Mouse (Mus musculus): ENCODE data around the gene Asb11. TPM values are rescaled to one million over a fixed set of nuclear protein-coding genes. Genes with fewer than 3 reads are reported as not detected.

The Asb11 gene
- polyA plus RNA-seq (2012; ENCODE audit: insufficient read depth, insufficient read length, missing spikeins) = not detected in 2 replicates

DNA sequence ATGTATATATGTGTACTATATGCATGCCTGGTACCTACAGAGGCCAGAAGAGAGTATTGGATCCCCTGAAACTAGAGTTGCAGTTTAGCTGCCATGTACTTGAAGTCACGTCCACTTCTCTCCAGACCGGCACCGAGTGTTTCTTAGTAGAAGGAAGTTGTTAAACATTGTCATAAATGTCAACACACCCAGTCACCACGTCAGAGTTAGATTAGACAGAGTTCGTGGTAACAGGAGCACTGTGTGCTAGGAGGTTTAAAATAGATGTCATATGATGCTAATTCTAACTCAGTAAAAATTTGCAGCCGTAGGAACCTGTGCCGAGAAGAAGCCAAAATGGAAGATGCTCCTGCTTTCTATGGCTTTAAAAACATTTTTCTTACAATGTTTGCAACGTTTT is at the start of gene Asb11:
Gene Asb11 (plus strand): TSS at position 286 of the 400 bp plus-strand sequence.
- H3K27ac ChIP-seq (ENCODE audit: insufficient read depth, low read depth, low read length) = no peak within 1 kb of the TSS
- no peaks in the 10 kb centered on the region for H3K4me1 ChIP-seq (ENCODE audit: control insufficient read depth, insufficient read depth, low read length)
- no peak within 1 kb of the TSS for H3K4me3 ChIP-seq (ENCODE audit: insufficient read depth, low read length)
- TF ChIP-seq CTCF (IDR thresholded peaks at IDR 0.05; ENCODE audit: low read depth, low read length) (no peak), POLR2A (IDR thresholded peaks at IDR 0.05; ENCODE audit: borderline replicate concordance, low read depth, low read length) (no peak)

DNA sequence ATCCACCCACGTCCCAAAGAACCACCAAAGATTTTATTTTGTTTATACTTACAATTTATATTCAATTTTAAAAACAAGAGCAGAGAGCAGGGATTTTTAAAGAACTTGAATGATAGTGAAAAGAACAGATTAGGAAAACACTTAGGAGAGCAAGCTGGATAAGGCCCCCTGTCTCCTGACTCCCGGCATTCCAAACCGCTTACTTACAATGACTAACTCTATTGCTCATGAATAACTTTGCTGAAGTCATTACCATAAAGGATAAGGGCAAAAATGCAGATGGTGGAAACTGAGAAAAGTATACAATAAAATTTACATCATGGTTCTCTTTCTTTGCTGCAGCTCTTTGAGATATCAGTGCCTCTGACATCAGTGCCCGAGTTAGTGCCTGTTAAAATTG is 42.7 kb upstream of the Asb11 start:
- no peaks in the 10 kb centered on the region for H3K4me1 ChIP-seq (ENCODE audit: control insufficient read depth, insufficient read depth, low read length)
- H3K27ac ChIP-seq (ENCODE audit: insufficient read depth, low read depth, low read length) = no peak overlapping the region
- TF ChIP-seq CTCF (IDR thresholded peaks at IDR 0.05; ENCODE audit: low read depth, low read length) = no peak
- no peak for TF ChIP-seq POLR2A (IDR thresholded peaks at IDR 0.05; ENCODE audit: borderline replicate concordance, low read depth, low read length)
- no peak overlapping the region for H3K4me3 ChIP-seq (ENCODE audit: insufficient read depth, low read length)

DNA sequence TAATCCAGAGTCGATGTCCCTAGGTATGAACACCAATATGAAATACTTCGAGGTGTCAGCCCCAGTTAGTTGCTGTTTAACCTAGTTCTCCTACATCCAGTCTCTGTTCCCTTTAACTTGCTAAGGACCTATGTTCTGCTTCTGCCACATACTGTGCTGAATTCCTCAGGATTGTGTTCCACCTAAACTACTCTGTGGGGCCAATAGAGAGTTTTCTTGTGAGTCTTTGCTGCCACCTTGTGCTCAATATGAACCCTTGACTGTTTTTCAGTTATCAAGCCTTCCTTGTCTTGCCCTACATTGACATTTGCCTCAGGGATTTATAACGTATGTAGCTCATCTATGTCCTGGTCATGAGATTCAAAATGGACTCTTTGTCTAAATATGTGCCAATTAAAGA is 38.3 kb upstream of the Asb11 start:
- no peaks in the 10 kb centered on the region for H3K4me1 ChIP-seq (ENCODE audit: control insufficient read depth, insufficient read depth, low read length)
- no peak overlapping the region for H3K4me3 ChIP-seq (ENCODE audit: insufficient read depth, low read length)
- TF ChIP-seq POLR2A (IDR thresholded peaks at IDR 0.05; ENCODE audit: borderline replicate concordance, low read depth, low read length) = no peak
- TF ChIP-seq CTCF (IDR thresholded peaks at IDR 0.05; ENCODE audit: low read depth, low read length) = no peak
- H3K27ac ChIP-seq (ENCODE audit: insufficient read depth, low read depth, low read length) = no peak overlapping the region

DNA sequence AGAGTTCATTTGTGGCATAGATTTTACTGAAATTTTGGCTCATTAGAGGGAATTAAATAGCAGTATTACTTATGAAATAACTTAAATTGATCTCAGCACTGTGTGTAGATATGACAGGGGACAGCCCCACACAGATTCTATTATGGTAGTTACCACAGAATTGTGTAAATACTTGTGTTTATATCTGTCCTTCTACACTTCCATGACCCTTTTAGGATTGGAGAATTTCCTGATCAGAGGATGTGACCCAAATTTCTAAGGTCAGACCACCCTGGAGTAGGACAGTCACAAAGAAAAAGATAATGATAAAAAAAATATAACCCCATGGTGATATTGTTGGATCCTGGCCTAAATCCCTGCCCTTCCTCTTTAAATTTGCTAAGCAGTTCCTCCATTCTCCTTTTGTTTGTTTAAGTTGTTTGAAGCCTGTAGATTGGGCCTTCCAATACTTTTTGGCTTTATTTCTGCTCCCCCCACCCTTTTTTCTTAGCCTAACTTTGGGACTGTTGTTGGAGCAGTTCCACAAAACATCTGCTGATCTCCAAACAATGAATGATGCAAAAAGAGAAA is 31.6 kb upstream of the Asb11 start:
- TF ChIP-seq POLR2A (IDR thresholded peaks at IDR 0.05; ENCODE audit: borderline replicate concordance, low read depth, low read length) = no peak
- no peak for TF ChIP-seq CTCF (IDR thresholded peaks at IDR 0.05; ENCODE audit: low read depth, low read length)
- Histone ChIP-seq H3K27ac (ENCODE audit: insufficient read depth, low read depth, low read length) (no peak overlapping the region), H3K4me3 (ENCODE audit: insufficient read depth, low read length) (no peak overlapping the region), H3K4me1 (ENCODE audit: control insufficient read depth, insufficient read depth, low read length) (no peaks in the 10 kb centered on the region)

DNA sequence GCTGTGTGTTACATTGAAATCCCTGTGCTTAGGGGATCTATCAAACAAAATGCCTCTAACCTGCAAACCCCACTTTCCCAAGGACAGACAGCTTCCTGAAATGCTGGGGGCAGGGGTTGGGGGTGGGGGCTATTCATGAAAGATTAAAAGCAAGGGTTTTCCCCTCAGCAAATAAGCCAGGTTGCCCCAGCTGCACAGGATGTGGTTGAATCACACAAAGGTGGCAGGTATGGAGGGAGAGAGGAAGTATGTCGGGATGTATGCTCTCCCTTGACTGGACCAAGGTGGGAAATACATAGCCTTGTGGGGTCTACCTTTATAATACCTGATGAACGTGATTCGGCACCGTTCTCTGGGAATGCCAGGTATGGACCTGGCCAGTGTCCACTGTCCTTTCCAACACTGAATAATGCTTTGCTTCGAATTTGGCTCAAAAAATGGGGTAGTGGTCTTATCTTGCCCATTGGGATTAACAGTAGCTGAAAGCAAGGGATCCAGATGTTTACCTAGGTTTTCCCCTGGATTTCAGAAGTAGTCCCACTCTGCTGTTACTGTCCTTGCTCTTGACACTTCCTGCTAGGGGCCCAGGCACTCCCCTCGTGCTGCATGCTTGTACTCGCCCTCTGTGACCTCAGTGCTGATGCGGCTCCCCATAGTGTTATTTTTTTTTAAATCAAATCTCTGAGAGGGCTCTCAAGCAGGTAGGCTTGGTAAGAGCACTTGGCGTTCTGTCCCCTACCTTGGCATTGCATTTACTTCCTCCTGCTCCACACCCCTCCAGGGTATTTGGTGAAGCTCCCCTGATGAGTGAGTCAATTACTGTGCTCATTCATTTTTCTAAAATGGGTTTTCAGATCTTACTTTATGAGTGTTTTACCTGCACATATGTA is 30.4 kb upstream of the Asb11 start:
- H3K4me3 ChIP-seq (ENCODE audit: insufficient read depth, low read length) = no peak overlapping the region
- H3K4me1 ChIP-seq (ENCODE audit: control insufficient read depth, insufficient read depth, low read length) = no peaks in the 10 kb centered on the region
- no peak for TF ChIP-seq POLR2A (IDR thresholded peaks at IDR 0.05; ENCODE audit: borderline replicate concordance, low read depth, low read length)
- TF ChIP-seq CTCF (IDR thresholded peaks at IDR 0.05; ENCODE audit: low read depth, low read length) = no peak
- H3K27ac ChIP-seq (ENCODE audit: insufficient read depth, low read depth, low read length) = no peak overlapping the region

DNA sequence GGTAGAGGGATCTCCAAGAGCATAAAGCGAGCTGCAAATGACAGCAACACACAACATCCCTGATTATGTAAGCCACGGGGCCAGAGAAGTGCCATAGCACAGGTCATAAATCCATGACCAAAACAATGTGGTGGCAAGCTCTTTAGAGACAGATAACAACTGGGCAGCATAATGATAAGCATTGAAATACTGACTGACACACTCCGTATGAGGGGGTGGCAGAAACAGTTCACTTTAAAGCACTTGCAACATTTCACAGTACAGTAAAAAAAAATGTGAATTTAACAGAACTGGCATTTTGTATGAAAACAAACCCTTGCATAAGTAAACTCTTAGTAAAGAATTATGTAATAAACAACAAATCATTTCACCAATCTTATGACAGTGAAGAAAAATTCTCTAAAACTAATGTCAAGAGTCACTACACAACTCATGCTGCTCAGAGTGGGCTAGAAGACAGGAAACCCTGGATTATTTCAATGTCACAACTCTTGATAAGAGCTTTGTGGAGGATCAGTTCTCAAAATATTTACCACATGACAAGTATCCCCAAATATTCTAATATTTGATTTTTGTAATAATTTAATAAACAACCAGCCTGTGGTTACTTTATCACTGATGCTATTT is 28.4 kb upstream of the Asb11 start:
- no peak overlapping the region for H3K27ac ChIP-seq (ENCODE audit: insufficient read depth, low read depth, low read length)
- no peaks in the 10 kb centered on the region for H3K4me1 ChIP-seq (ENCODE audit: control insufficient read depth, insufficient read depth, low read length)
- TF ChIP-seq CTCF (IDR thresholded peaks at IDR 0.05; ENCODE audit: low read depth, low read length) (no peak), POLR2A (IDR thresholded peaks at IDR 0.05; ENCODE audit: borderline replicate concordance, low read depth, low read length) (no peak)
- no peak overlapping the region for H3K4me3 ChIP-seq (ENCODE audit: insufficient read depth, low read length)

DNA sequence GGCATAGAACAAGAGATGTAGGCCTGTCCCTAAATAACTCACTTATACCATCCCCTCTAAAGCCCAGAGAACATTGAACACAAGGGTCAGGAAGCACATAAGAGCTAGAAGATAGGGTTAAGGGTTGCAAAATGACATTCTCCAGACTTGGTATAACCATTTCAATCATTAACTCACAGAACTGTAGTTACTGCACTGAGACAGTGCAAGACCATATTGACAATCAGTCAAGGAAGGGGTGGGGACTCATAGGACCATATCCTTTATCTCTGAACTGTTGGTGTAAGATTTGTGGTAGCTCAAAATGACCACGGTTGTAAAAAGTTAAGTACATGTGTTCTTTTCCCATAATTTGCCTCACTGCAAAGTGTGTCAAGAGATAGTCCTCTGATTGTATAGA is 26.2 kb upstream of the Asb11 start:
- Histone ChIP-seq H3K27ac (ENCODE audit: insufficient read depth, low read depth, low read length) (no peak overlapping the region), H3K4me1 (ENCODE audit: control insufficient read depth, insufficient read depth, low read length) (0 out of 2 replicates have a peak, but pooled peaks cover 4% of the 10 kb centered on the region), H3K4me3 (ENCODE audit: insufficient read depth, low read length) (no peak overlapping the region)
- TF ChIP-seq POLR2A (IDR thresholded peaks at IDR 0.05; ENCODE audit: borderline replicate concordance, low read depth, low read length) = no peak
- TF ChIP-seq CTCF (IDR thresholded peaks at IDR 0.05; ENCODE audit: low read depth, low read length) = no peak

DNA sequence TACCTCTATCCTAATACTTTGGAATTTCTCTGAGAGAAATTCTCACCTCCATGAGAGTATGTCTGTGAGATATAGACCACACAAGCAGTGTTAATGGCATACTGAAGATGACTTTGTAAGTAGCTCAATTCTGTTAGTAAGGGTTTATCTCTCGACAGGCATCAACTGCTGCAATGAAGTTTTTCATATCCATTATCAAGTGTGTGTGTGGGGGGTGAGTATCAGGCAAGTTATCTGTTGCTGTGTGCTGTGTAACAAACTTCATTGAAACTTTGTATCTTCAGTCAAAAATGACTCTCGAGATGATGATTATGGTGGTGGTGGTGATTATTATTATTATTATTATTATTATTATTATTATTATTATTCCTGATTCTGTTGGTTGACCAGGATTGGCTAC is 20.0 kb upstream of the Asb11 start:
- H3K4me3 ChIP-seq (ENCODE audit: insufficient read depth, low read length) = no peak overlapping the region
- no peak overlapping the region for H3K27ac ChIP-seq (ENCODE audit: insufficient read depth, low read depth, low read length)
- H3K4me1 ChIP-seq (ENCODE audit: control insufficient read depth, insufficient read depth, low read length) = peaks cover 6% of the 10 kb centered on the region
- TF ChIP-seq POLR2A (IDR thresholded peaks at IDR 0.05; ENCODE audit: borderline replicate concordance, low read depth, low read length) (no peak), CTCF (IDR thresholded peaks at IDR 0.05; ENCODE audit: low read depth, low read length) (no peak)

DNA sequence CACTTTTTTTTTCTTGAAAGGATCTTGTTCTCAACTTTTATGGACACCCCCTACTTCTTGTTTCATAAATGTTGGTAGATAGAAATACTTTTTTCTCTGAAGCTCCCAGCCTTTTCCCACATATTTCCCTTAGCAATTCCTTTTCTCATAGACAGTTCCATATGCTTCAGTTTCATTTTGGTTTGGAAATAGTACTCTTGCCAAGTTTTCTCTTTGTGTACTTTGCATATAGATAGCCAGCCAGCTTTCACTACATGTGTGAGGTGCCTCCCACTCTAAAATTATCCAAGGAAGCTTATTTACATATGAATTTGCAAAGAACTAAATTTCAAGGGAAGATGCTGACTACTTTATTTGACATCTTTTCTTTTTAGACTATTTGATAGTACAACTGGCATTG is 18.8 kb upstream of the Asb11 start:
- no peak overlapping the region for H3K27ac ChIP-seq (ENCODE audit: insufficient read depth, low read depth, low read length)
- H3K4me1 ChIP-seq (ENCODE audit: control insufficient read depth, insufficient read depth, low read length) = peaks cover 6% of the 10 kb centered on the region
- no peak overlapping the region for H3K4me3 ChIP-seq (ENCODE audit: insufficient read depth, low read length)
- TF ChIP-seq CTCF (IDR thresholded peaks at IDR 0.05; ENCODE audit: low read depth, low read length) (no peak), POLR2A (IDR thresholded peaks at IDR 0.05; ENCODE audit: borderline replicate concordance, low read depth, low read length) (no peak)

Data from bone marrow macrophage, adult 2 months (primary cell).